Mouse (Mus musculus) right cerebral cortex, postnatal 25 days (tissue): ENCODE measurements around the gene Aspn.

Source experiments
- DNase-seq: peaks from one replicate; pipeline ENCODE4 v3.0.0; 2022

Aspn gene

GRCm38 (mm10) chr13:49544279-49544678 lies at the start of gene Aspn:
Gene Aspn (plus strand): TSS chr13:49544443.
- no peak for DNase-seq

DNA sequence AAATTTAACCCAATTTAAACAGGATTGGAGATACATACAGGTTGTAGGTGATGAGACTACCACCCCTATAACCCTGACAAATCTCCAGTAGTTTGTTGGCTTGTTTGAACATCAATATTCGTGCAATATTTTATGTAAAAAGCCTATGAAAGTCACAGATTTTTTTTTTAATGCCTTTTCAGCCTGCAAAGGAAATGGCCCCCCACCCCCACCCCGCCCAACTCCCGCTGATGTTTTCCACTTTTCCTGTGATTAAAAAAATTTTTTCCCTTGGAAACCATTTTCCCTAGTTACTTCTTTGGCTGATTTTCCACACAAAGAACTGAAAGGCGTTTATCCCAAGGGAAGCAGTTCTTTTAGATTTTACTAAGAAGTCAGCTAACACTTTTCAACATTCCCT lies 39.7 kb upstream of the Aspn start, which contains the start of gene Ecm2:
Gene Ecm2 (plus strand): TSS at position 301 of the 400 bp plus-strand sequence.
- no peak for DNase-seq

DNA sequence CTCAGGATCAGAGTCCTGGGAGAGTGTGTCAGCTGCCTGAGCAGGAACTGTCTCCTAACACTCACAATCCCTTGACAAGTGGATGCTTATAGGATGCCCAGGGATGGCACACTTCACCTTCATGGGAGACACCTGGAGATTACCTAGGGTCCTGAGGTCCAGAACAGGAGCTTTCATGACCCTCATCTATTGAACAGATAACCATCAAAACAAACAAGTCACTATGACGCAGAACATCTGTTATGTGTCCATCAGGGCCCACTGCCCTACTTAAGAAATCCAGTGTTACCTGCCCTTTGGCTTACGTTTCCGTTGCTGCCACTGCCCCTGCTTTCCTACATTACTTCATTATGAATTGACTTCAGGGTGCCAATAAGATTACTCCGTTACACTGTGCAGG lies 38.5 kb upstream of the Aspn start:
- DNase-seq: no peak

- DNase-seq: no peak
Observed at GRCm38 (mm10) chr13:49507176-49507575, 37.1 kb upstream of the Aspn start.

GRCm38 (mm10) chr13:49518761-49519160 lies 25.5 kb upstream of the Aspn start:
- DNase-seq: no peak

GRCm38 (mm10) chr13:49526235-49526634 lies 18.0 kb upstream of the Aspn start:
- DNase-seq: no peak

GRCm38 (mm10) chr13:49530636-49531035 lies 13.6 kb upstream of the Aspn start:
- DNase-seq: no peak

GRCm38 (mm10) chr13:49536946-49537345 lies 7.3 kb upstream of the Aspn start:
- DNase-seq: no peak

- DNase-seq: no peak
Observed at GRCm38 (mm10) chr13:49538693-49539092, 5.5 kb upstream of the Aspn start.

GRCm38 (mm10) chr13:49545646-49546045 lies 1.4 kb downstream of the Aspn start:
- DNase-seq: no peak

DNA sequence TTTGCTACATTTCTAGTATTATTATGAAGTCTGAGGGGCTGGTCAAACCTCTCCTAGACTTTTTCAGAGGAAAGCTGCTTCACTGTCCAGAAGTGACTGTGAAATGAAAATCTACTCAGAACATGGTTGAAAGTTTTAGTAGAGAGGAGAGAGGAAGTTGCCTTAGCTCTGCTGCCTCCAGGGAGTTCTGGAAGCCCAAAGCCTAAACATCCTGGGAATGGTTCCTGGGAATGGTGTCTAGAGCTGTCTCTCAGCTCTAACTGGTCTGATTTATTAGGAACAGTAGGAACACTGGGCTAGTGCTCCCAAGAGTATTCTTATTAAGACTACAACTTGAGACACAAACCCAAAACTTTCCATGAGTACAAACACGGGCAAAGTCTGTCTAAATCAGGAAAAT lies 2.3 kb downstream of the Aspn start:
- no peak for DNase-seq

GRCm38 (mm10) chr13:49547563-49548150 lies 3.4 kb downstream of the Aspn start:
- no peak for DNase-seq

DNA sequence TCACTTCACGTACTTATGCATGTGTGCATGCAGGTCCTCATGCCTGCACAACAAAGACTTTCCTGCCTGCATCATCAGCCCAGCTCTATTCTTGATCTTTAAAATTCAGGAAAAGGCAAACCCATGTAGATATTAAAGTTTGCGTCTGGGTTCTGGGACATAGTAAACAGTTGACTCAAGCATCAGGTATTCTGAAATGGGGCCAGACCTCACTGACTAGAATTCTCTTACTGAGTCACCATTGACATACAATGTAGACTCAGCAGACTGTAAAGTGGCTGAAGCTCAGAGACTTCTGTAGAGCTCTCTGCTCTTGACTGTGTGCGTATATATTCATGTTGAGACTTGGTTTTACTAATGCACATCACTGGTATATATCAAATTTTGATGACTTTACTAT lies 5.4 kb downstream of the Aspn start:
- no peak for DNase-seq

DNA sequence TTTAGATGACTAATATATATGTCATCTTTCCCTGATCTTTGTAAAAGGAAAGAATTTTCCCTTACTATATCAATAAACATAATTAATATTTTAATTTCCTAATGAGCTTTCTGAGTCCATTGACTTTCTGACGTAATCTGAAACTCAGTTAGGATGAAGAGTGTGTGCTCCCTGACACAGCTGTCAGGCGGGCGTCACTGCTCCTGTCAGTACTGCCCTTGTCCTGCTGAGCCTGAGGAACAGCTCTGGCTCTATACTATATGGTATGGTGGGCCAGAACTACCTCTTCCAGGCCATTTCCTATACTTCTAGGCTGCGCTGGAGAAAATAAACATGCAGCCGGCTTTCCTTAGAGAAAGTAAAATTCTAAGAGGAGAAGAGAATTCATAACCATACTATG lies 10.3 kb downstream of the Aspn start:
- DNase-seq: no peak

DNA sequence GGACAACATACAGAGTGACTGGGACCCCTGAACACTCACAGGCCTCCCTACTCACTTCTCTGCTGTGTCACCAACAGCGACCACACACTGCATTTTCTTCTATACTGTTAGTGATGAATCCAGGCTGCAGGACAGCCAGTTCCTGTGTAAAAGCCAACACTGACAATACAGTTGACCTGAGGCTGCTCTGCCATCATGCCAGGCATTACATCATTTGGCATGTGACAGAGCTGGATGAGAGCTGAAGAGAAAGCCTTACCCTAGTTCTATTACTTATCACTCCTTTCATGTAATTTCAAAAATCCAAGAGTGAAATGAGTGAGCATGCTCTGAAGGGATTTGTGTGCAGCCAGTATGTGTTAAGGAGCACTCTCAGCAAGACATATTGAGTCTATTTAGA lies 12.0 kb downstream of the Aspn start:
- DNase-seq: no peak

DNA sequence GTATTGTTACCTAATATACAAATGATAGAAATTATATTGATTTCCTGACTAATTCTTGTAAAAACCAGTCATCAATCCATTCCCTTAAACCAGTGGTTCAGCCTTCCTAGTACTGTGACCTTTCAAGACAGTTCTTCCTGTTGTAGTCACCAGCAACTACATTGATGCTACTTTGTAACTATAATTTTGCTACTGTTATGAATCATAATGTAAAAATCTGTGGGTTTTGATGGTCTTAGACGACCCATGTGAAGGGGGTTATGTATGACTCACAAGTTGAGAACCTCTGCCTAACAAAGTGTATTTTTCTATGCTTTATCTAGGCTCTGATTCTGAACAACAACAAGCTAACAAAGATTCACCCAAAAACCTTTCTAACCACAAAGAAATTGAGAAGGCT lies 12.7 kb downstream of the Aspn start:
- DNase-seq: no peak

DNA sequence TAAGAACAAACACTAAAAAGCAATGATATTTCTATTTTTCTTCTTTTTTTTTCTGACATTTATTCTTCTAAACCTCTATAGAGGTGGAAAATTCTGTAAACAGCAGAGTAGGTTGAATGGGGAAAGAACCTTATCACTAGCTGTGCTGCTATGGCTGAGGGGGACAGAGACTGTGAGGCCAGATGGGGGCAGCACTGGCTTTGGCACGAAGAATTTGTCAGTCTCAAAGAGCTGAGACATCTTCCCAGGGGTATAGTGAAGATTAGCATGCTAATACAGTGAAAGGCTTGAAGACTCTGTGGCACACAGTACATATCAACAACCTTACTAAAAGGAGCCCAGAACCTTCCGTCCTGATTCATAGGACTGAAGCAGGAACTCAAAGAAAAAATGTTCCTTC lies 14.9 kb downstream of the Aspn start:
- no peak for DNase-seq

DNA sequence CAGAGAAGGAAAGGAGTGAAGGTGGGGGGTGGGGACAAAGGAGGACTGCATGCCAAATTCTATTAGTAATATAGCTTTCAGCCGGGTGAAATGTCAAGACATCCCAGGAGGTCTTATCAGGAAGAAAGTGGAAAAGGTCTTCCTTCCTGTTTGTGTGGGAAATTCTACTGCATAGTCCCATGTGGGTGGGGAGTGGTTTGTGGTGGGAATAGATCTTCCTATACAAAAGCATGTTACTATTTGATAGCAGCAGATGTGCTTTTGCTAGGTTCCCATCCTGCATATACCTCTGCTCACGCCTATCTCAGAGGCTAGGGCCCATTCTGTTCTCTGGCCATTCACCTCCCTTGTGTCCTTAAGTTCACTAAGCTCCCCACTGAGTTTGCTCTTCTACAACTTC lies 16.6 kb downstream of the Aspn start:
- DNase-seq: no peak

- DNase-seq: no peak
Observed at GRCm38 (mm10) chr13:49564347-49564746, 20.1 kb downstream of the Aspn start.

GRCm38 (mm10) chr13:49570371-49570770 lies 26.1 kb downstream of the Aspn start:
- DNase-seq: no peak

GRCm38 (mm10) chr13:49571418-49571817 lies 27.2 kb downstream of the Aspn start:
- DNase-seq: no peak

- DNase-seq: no peak
Observed at GRCm38 (mm10) chr13:49581541-49582530, 37.6 kb downstream of the Aspn start, which contains the start of gene Omd. Gene Omd (plus strand): TSS chr13:49582462.

DNA sequence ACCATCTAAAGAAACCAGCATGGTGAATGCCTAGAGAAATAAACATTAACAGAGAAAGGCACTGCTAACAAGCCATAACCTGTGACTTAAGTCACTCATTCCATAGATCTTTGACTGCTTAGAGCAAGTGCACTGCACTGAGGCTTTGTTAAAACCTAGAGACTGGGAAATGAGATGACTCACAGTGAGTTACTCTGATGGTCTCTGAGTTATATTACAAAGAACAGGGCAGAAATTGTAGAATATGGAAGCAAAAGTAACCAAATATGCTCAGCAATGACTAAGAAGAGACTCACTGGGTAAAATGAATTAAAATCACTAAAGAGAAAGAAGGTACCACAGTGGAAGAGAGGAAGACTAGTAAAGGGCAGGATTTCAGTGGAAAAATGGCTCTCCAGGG lies 39.6 kb downstream of the Aspn start:
- no peak for DNase-seq

- no peak for DNase-seq
Observed at GRCm38 (mm10) chr13:49584307-49585005, 40.2 kb downstream of the Aspn start.
